Mouse (Mus musculus) bone marrow, adult 2 months (tissue): ENCODE results near the gene Tbxas1.

Experiments used
- CTCF ChIP-seq: fragments of 200-500 bp; IDR thresholded peaks from 2 replicates; pipeline ENCODE4 v1.5.1; 2011; ENCODE audit warnings: low read length, control low read depth; ENCODE audit not compliant: control insufficient read depth, insufficient read depth
- POLR2A ChIP-seq: fragments of 200-500 bp; IDR thresholded peaks from 2 replicates; pipeline ENCODE4 v1.6.1; 2011; ENCODE audit warnings: low read depth, mild to moderate bottlenecking, control low read depth, low read length, borderline replicate concordance; ENCODE audit not compliant: control insufficient read depth

DNA sequence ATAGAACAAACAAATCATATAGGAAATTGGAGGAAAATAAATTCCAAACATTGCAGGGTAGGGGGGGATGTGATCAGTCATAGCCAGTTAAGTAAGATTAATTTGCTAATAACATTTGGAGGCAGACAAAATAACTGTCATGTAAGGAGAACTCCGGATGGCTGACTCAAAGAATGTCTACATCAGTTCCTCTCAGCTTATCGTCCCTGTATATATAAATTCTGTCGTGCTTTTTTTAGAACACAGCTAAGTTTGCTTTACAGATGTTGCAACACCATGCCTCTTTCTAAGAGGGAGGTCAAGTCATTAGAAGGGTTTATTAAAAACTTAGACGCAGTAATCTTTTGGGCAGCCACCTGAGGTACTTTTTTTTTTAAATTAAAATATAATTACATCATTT is 75.1 kb downstream of the Tbxas1 start:
- TF ChIP-seq CTCF (no peak), POLR2A (no peak)
